Mouse (Mus musculus): ENCODE results near the gene Sugp1. TPM values are rescaled to one million over a fixed set of nuclear protein-coding genes. Genes with fewer than 3 reads are reported as not detected.

The Sugp1 gene
- polyA plus RNA-seq, 1 experiment from 2014 or later, result 55.7 TPM

DNA sequence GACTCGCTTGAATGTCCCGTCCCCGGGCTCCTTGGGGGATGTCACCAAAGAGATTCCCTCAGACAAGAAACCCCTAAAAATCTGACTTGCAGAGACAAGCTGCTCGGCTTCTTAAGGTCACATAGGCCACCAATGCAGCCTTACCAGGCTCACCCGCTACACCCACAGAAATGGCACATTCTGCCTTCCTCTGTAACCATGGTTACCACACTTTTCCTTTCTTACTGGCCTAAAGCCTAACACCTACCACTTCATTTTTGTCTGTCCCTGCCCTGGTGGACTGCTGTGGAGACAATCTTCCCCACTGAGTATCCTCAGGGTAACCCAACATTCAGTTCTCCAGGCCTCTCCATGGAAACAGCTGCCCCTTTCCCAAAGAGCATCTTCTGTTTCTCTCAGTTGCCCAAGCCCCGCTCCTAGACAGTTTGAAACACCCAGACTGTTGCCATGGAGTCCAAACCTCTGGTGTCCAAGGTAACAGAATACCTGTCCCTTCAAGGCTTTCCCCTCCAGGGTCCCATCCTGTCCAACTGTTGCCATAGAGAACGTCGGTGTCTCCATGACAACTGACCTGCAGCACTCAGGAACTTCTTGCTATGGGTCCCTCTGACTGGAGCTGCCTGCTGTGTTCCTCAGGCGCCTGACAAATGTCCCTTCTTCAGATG is 46.8 kb downstream of the Sugp1 start:
- 57% methylated on average over 9 of the region's 9 CpGs for WGBS
- peaks cover 6% of the 10 kb centered on the region for H3K36me3 ChIP-seq (replicated peaks)
- no peak overlapping the region for H3K4me3 ChIP-seq (replicated peaks)
- peaks cover 69% of the 10 kb centered on the region for H3K27me3 ChIP-seq
- no peaks in the 10 kb centered on the region for H3K9me3 ChIP-seq
- H3K9ac ChIP-seq, result no peak overlapping the region
- ATAC-seq (ENCODE audit: low FRiP score), result no peak; the same call in 1 of the 2 replicates
- H3K4me2 ChIP-seq, result no peak overlapping the region
- peaks cover 32% of the 10 kb centered on the region for H3K4me1 ChIP-seq
- no peak overlapping the region for H3K27ac ChIP-seq

DNA sequence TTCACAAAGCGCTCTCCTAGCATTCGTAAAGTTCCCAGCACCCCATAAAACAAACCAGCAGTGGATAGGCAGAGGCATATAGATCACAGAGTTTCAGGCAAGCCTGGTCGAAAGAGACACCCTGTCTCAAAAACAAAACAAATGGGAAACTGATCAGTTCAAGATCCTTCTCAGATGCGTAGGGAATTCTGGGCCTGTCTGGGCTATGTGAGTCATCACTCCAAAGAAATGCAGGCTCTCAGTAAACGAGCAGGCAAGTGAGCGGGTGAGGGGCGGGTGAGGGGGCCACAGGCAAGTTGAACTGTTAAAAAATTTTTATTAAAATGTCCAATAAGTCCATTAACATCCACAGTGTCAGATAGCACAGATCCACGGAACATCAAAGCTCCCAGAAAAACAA is 50.2 kb downstream of the Sugp1 start:
- Histone ChIP-seq H3K4me2 (no peak overlapping the region), H3K4me3 (replicated peaks) (no peak overlapping the region)
- no peak for ATAC-seq (ENCODE audit: low FRiP score)

GRCm38 (mm10) chr8:70099276-70099675 is 56.7 kb downstream of the Sugp1 start:
- ATAC-seq (ENCODE audit: low FRiP score), result no peak
- H3K9me3 ChIP-seq, result peaks cover 6% of the 10 kb centered on the region
- no peak overlapping the region for H3K27ac ChIP-seq
- no peak overlapping the region for H3K9ac ChIP-seq
- peaks cover 95% of the 10 kb centered on the region for H3K36me3 ChIP-seq (replicated peaks)
- WGBS, result 83% methylated on average over 8 of the region's 8 CpGs
- no peaks in the 10 kb centered on the region for H3K4me1 ChIP-seq
- H3K4me2 ChIP-seq, result no peak overlapping the region
- H3K27me3 ChIP-seq, result no peaks in the 10 kb centered on the region; the same call in 1 of the 2 replicates
- H3K4me3 ChIP-seq (replicated peaks), result no peak overlapping the region

More for the DNA sequence above, 50.2 kb downstream of the Sugp1 start:
- peaks cover 18% of the 10 kb centered on the region for H3K4me1 ChIP-seq
- H3K36me3 ChIP-seq (replicated peaks), result peaks cover 38% of the 10 kb centered on the region
- peaks cover 36% of the 10 kb centered on the region for H3K27me3 ChIP-seq
- H3K9me3 ChIP-seq, result peaks cover 3% of the 10 kb centered on the region
- H3K27ac ChIP-seq, result no peak overlapping the region
- 62% methylated on average over 8 of the region's 8 CpGs for WGBS
- H3K9ac ChIP-seq, result no peak overlapping the region

GRCm38 (mm10) chr8:70100241-70100640 is 57.6 kb downstream of the Sugp1 start:
- peaks cover 90% of the 10 kb centered on the region for H3K36me3 ChIP-seq (replicated peaks)
- no peak overlapping the region for H3K4me2 ChIP-seq
- no peak overlapping the region for H3K9ac ChIP-seq
- no peak for ATAC-seq (ENCODE audit: low FRiP score)
- WGBS, result 90% methylated on average over 8 of the region's 8 CpGs
- H3K27ac ChIP-seq, result no peak overlapping the region
- H3K4me1 ChIP-seq, result no peaks in the 10 kb centered on the region; the same call in 1 of the 2 replicates
- H3K9me3 ChIP-seq, result peaks cover 6% of the 10 kb centered on the region
- no peak overlapping the region for H3K4me3 ChIP-seq (replicated peaks)
- H3K27me3 ChIP-seq, result no peaks in the 10 kb centered on the region

- 0 out of 2 replicates have a peak, but pooled peaks cover 4% of the 10 kb centered on the region for H3K27me3 ChIP-seq
- no peak overlapping the region for H3K4me2 ChIP-seq
- H3K9ac ChIP-seq, result no peak overlapping the region
- H3K27ac ChIP-seq, result no peak overlapping the region
- WGBS, result 28% methylated on average over 6 of the region's 6 CpGs
- no peaks in the 10 kb centered on the region; the same call in 1 of the 2 replicates for H3K4me1 ChIP-seq
- peaks cover 85% of the 10 kb centered on the region for H3K36me3 ChIP-seq (replicated peaks)
- no peaks in the 10 kb centered on the region for H3K9me3 ChIP-seq
- peak; percentile 37; the same call in 1 of the 2 replicates for ATAC-seq (ENCODE audit: low FRiP score)
- no peak overlapping the region for H3K4me3 ChIP-seq (replicated peaks)
Measured at GRCm38 (mm10) chr8:70104506-70104905, 61.9 kb downstream of the Sugp1 start.

- peaks cover 85% of the 10 kb centered on the region for H3K36me3 ChIP-seq (replicated peaks)
Measured at GRCm38 (mm10) chr8:70104922-70105321, 62.3 kb downstream of the Sugp1 start.

GRCm38 (mm10) chr8:70110451-70110850 is 67.8 kb downstream of the Sugp1 start:
- H3K27ac ChIP-seq, result no peak overlapping the region
- H3K36me3 ChIP-seq (replicated peaks), result peaks cover 96% of the 10 kb centered on the region
- no peak for ATAC-seq (ENCODE audit: low FRiP score)
- H3K27me3 ChIP-seq, result peaks cover 60% of the 10 kb centered on the region
- H3K4me3 ChIP-seq (replicated peaks), result no peak overlapping the region
- 87% methylated on average over 2 of the region's 2 CpGs for WGBS
- peaks cover 17% of the 10 kb centered on the region for H3K4me1 ChIP-seq
- no peak overlapping the region for H3K4me2 ChIP-seq
- H3K9ac ChIP-seq, result no peak overlapping the region
- H3K9me3 ChIP-seq, result no peaks in the 10 kb centered on the region

More at GRCm38 (mm10) chr8:70104922-70105321, 62.3 kb downstream of the Sugp1 start:
- 0 out of 2 replicates have a peak overlapping the region, but pooled peaks have one; percentile 4 for H3K9ac ChIP-seq
- H3K4me3 ChIP-seq (replicated peaks), result no peak overlapping the region
- no peaks in the 10 kb centered on the region; the same call in 1 of the 2 replicates for H3K4me1 ChIP-seq
- H3K27me3 ChIP-seq, result peaks cover 5% of the 10 kb centered on the region; the same call in 1 of the 2 replicates
- no peaks in the 10 kb centered on the region for H3K9me3 ChIP-seq
- WGBS, result 87% methylated on average over 7 of the region's 7 CpGs
- no peak for ATAC-seq (ENCODE audit: low FRiP score)
- no peak overlapping the region for H3K27ac ChIP-seq
- no peak overlapping the region for H3K4me2 ChIP-seq

GRCm38 (mm10) chr8:70111192-70111795 is 68.7 kb downstream of the Sugp1 start:
- H3K4me3 ChIP-seq (replicated peaks), result no peak overlapping the region
- no peak overlapping the region for H3K4me2 ChIP-seq
- peaks cover 17% of the 10 kb centered on the region for H3K4me1 ChIP-seq
- H3K9ac ChIP-seq, result no peak overlapping the region
- peaks cover 67% of the 10 kb centered on the region for H3K27me3 ChIP-seq
- 59% methylated on average over 23 of the region's 23 CpGs for WGBS
- H3K9me3 ChIP-seq, result no peaks in the 10 kb centered on the region
- H3K27ac ChIP-seq, result no peak overlapping the region
- H3K36me3 ChIP-seq (replicated peaks), result peaks cover 99% of the 10 kb centered on the region
- ATAC-seq (ENCODE audit: low FRiP score), result no peak

- Histone ChIP-seq H3K9me3 (no peaks in the 10 kb centered on the region), H3K9ac (no peak overlapping the region), H3K4me3 (replicated peaks) (peak overlapping the region; percentile 18), H3K4me2 (peak overlapping the region; percentile 21), H3K27me3 (peaks cover 78% of the 10 kb centered on the region), H3K4me1 (peaks cover 29% of the 10 kb centered on the region), H3K36me3 (replicated peaks) (peaks cover 88% of the 10 kb centered on the region), H3K27ac (no peak overlapping the region)
- 8% methylated on average over 43 of the region's 43 CpGs for WGBS
- peak; percentile 34; the same call in 1 of the 2 replicates for ATAC-seq (ENCODE audit: low FRiP score)
Measured at GRCm38 (mm10) chr8:70112401-70113016, 69.9 kb downstream of the Sugp1 start.

GRCm38 (mm10) chr8:70114488-70114887 is 71.9 kb downstream of the Sugp1 start:
- no peak overlapping the region for H3K4me3 ChIP-seq (replicated peaks)
- H3K4me1 ChIP-seq, result peaks cover 47% of the 10 kb centered on the region
- no peaks in the 10 kb centered on the region for H3K9me3 ChIP-seq
- H3K27me3 ChIP-seq, result peaks cover 84% of the 10 kb centered on the region
- 19% methylated on average over 6 of the region's 6 CpGs for WGBS
- ATAC-seq (ENCODE audit: low FRiP score), result no peak
- no peak overlapping the region for H3K4me2 ChIP-seq
- peaks cover 69% of the 10 kb centered on the region for H3K36me3 ChIP-seq (replicated peaks)
- no peak overlapping the region for H3K9ac ChIP-seq
- no peak overlapping the region for H3K27ac ChIP-seq

DNA sequence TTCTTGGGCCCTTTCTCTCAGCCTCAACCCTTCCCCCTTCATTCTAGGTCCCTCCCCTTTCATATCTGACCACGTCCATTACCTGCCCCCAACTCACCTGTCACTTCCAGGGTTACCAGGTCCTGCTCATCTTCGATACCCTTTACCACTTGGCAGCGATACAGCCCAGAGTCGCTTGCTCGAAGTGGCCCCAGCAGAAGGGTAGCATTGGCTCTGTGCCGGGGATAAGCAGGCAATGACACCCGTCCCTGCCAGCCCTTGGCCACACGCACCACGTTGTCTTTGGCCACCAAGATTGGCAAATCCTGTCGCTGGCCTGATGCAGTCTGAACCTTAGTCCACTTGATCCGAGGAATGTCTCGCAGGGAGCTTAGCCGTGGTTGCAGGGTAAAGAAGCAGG is 72.3 kb downstream of the Sugp1 start:
- no peaks in the 10 kb centered on the region for H3K9me3 ChIP-seq
- no peak overlapping the region for H3K27ac ChIP-seq
- no peak overlapping the region for H3K9ac ChIP-seq
- peaks cover 47% of the 10 kb centered on the region for H3K4me1 ChIP-seq
- WGBS, result 78% methylated on average over 13 of the region's 13 CpGs
- ATAC-seq (ENCODE audit: low FRiP score), result no peak
- H3K4me2 ChIP-seq, result no peak overlapping the region
- peaks cover 87% of the 10 kb centered on the region for H3K27me3 ChIP-seq
- peaks cover 65% of the 10 kb centered on the region for H3K36me3 ChIP-seq (replicated peaks)
- no peak overlapping the region for H3K4me3 ChIP-seq (replicated peaks)

GRCm38 (mm10) chr8:70117611-70118010 is 75.0 kb downstream of the Sugp1 start:
- Histone ChIP-seq H3K4me1 (peaks cover 40% of the 10 kb centered on the region), H3K27me3 (peaks cover 68% of the 10 kb centered on the region), H3K36me3 (replicated peaks) (peaks cover 38% of the 10 kb centered on the region), H3K27ac (no peak overlapping the region), H3K4me2 (peak overlapping the region; percentile 86), H3K4me3 (replicated peaks) (peak overlapping the region; percentile 13), H3K9me3 (no peaks in the 10 kb centered on the region), H3K9ac (no peak overlapping the region)
- 13% methylated on average over 9 of the region's 9 CpGs for WGBS
- no peak for ATAC-seq (ENCODE audit: low FRiP score)

Measured in forebrain, embryonic 12.5 days (tissue).